Mouse (Mus musculus) naive thymus-derived CD4-positive, alpha-beta T cell, adult 2 months (primary cell): ENCODE measurements around the gene Atoh7.

Source experiments
- DNase-seq: peaks from one replicate; pipeline ENCODE4 v3.0.0-alpha.2; 2011; ENCODE audit warnings: low read depth

Gene Atoh7

GRCm38 (mm10) chr10:63099941-63100562, 601 bp downstream of the Atoh7 start:
- DNase-seq: no peak

- no peak for DNase-seq
Observed at GRCm38 (mm10) chr10:63100657-63101056, 1.2 kb downstream of the Atoh7 start.

- peak; percentile 74 for DNase-seq
Observed at GRCm38 (mm10) chr10:63113027-63113604, 13.7 kb downstream of the Atoh7 start.

- DNase-seq: no peak
Observed at GRCm38 (mm10) chr10:63113716-63114360, 14.4 kb downstream of the Atoh7 start.

- no peak for DNase-seq
Observed at GRCm38 (mm10) chr10:63115881-63116280, 16.4 kb downstream of the Atoh7 start.

- no peak for DNase-seq
Observed at GRCm38 (mm10) chr10:63116376-63116775, 16.9 kb downstream of the Atoh7 start.

- DNase-seq: no peak
Observed at GRCm38 (mm10) chr10:63117583-63117982, 18.1 kb downstream of the Atoh7 start.

- DNase-seq: no peak
Observed at GRCm38 (mm10) chr10:63119916-63120315, 20.5 kb downstream of the Atoh7 start.

GRCm38 (mm10) chr10:63121961-63122360, 22.5 kb downstream of the Atoh7 start:
- no peak for DNase-seq

- DNase-seq: no peak
Observed at GRCm38 (mm10) chr10:63122516-63122915, 23.1 kb downstream of the Atoh7 start.

- no peak for DNase-seq
Observed at GRCm38 (mm10) chr10:63123141-63123540, 23.7 kb downstream of the Atoh7 start.

GRCm38 (mm10) chr10:63124016-63124415, 24.6 kb downstream of the Atoh7 start:
- no peak for DNase-seq

GRCm38 (mm10) chr10:63125343-63125742, 25.9 kb downstream of the Atoh7 start:
- no peak for DNase-seq

- DNase-seq: no peak
Observed at GRCm38 (mm10) chr10:63126116-63126515, 26.7 kb downstream of the Atoh7 start.

GRCm38 (mm10) chr10:63127156-63127555, 27.7 kb downstream of the Atoh7 start:
- no peak for DNase-seq

- no peak for DNase-seq
Observed at GRCm38 (mm10) chr10:63128256-63128655, 28.8 kb downstream of the Atoh7 start.

GRCm38 (mm10) chr10:63130500-63130899, 31.0 kb downstream of the Atoh7 start:
- no peak for DNase-seq

- DNase-seq: no peak
Observed at GRCm38 (mm10) chr10:63132356-63132755, 32.9 kb downstream of the Atoh7 start.

GRCm38 (mm10) chr10:63133326-63133725, 33.9 kb downstream of the Atoh7 start:
- DNase-seq: no peak

- DNase-seq: no peak
Observed at GRCm38 (mm10) chr10:63135680-63136079, 36.2 kb downstream of the Atoh7 start.

- DNase-seq: no peak
Observed at GRCm38 (mm10) chr10:63136436-63136835, 37.0 kb downstream of the Atoh7 start.

- DNase-seq: no peak
Observed at GRCm38 (mm10) chr10:63142660-63143059, 43.2 kb downstream of the Atoh7 start.
